In the genomic region with DNA sequence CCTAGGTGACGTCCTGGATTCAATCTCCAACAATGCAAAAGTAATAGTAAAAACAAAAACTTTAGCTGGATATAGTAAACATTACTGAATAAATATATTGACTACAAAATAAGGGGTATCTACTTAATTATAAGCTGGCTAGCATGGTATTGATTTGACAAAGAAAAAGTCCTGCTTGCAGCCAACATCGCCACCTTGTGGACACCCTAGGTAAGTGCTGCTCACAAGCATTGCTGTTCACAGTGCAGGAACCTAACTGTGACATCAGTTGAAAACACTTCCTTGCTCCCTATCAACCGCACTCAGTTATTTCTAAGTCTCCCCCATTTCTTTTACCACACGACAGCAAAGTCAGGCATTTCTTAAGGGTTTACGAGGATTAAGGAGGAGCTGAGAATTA, we compare ENCODE assay signal across 11 mouse cellular contexts. TPM values are rescaled to one million over a fixed set of nuclear protein-coding genes. Genes with fewer than 3 reads are reported as not detected.
DNase-seq lines count a peak whose midpoint lies in the region; ATAC-seq lines count a peak whose summit lies in the region.
"Had no signal": no experiment of that assay in that cellular context is flagged by ENCODE, and none has a peak within 500 bp of the region (broad histone marks: within the 10 kb centered on the region; RNA-seq: fewer than 3 reads in every experiment).

No protein-coding gene starts in this region.

- peak; percentile 34 for DNase-seq in gastrocnemius, adult 18-20 months (ENCODE audit: low spot score)
- DNase-seq in gastrocnemius, postnatal 25 days: no peak
- DNase-seq in right cerebral cortex, postnatal 4 days: peak; percentile 73
- no peak for DNase-seq in right cerebral cortex, postnatal 36 days (ENCODE audit: low spot score in 2 of 2)
- DNase-seq in c-Kit-positive CD71-positive TER-119-negative erythroid progenitor cells, embryonic 14.5 days (ENCODE audit: low read depth): peak; percentile 50
- DNase-seq in kidney, postnatal 10 days: peak; percentile 66
- peak; percentile 71 for DNase-seq in midbrain, embryonic 14.5 days
- peak; percentile 62 for DNase-seq in thymus, postnatal 25 days

- H3K27ac ChIP-seq in midbrain, embryonic 14.5 days (replicated peaks; ENCODE audit: low read depth, low read length): no peak overlapping the region
- H3K27ac ChIP-seq: embryonic facial prominence, embryonic 12.5 days had no signal

- H3K9ac ChIP-seq in midbrain, embryonic 14.5 days (replicated peaks; ENCODE audit: low read length): no peak overlapping the region
- H3K9ac ChIP-seq: embryonic facial prominence, embryonic 12.5 days had no signal

- no peaks in the 10 kb centered on the region for H3K9me3 ChIP-seq in midbrain, embryonic 14.5 days (ENCODE audit: control insufficient read depth, low read length)
- H3K9me3 ChIP-seq: embryonic facial prominence, embryonic 12.5 days had no signal

- 69% methylated on average over 5 of the region's 5 CpGs for WGBS in midbrain, embryonic 14.5 days

- no peak overlapping the region for H3K4me3 ChIP-seq in midbrain, embryonic 14.5 days (replicated peaks; ENCODE audit: low read depth, low read length)
- H3K4me3 ChIP-seq: embryonic facial prominence, embryonic 12.5 days had no signal

- H3K36me3 ChIP-seq in midbrain, embryonic 14.5 days (ENCODE audit: control insufficient read depth, insufficient read depth, low read length): peaks cover 83% of the 10 kb centered on the region

- no peak for ATAC-seq in midbrain, embryonic 14.5 days (ENCODE audit: low FRiP score, low TSS enrichment)

- H3K27me3 ChIP-seq in midbrain, embryonic 14.5 days (ENCODE audit: control insufficient read depth, insufficient read depth, low read length): no peaks in the 10 kb centered on the region
- H3K27me3 ChIP-seq: embryonic facial prominence, embryonic 12.5 days had no signal

- no peak overlapping the region for H3K4me2 ChIP-seq in midbrain, embryonic 14.5 days (ENCODE audit: low read length)
- H3K4me2 ChIP-seq: embryonic facial prominence, embryonic 12.5 days had no signal

- no peaks in the 10 kb centered on the region for H3K4me1 ChIP-seq in midbrain, embryonic 14.5 days (ENCODE audit: control insufficient read depth, insufficient read depth, low read length)
- H3K4me1 ChIP-seq: embryonic facial prominence, embryonic 12.5 days had no signal

RNA-seq across cellular contexts. Expression of a gene that starts 7.5 kb away (rescaled TPM):
- total RNA-seq in gastrocnemius, adult 18-20 months (2021): 10 to 100 TPM; 14.4 to 15.1 TPM
- 10 to 100 TPM; 15.5 to 17.8 TPM for total RNA-seq in gastrocnemius, postnatal 25 days (2021)
- 144 and 145 TPM in 2 replicates for polyA plus RNA-seq in midbrain, embryonic 14.5 days (2014; fragmentation: Nextera tagmentation; extraction: Ambion mirVana)

RNA-seq across cellular contexts. Expression of a gene that starts 21.7 kb away (rescaled TPM):
- total RNA-seq in gastrocnemius, adult 18-20 months (2021): not detected
- total RNA-seq in gastrocnemius, postnatal 25 days (2021): not detected
- polyA plus RNA-seq in midbrain, embryonic 14.5 days (2014; fragmentation: Nextera tagmentation; extraction: Ambion mirVana): not detected in 2 replicates
- total RNA-seq: left cerebral cortex, adult 18-20 months had no signal
- polyA plus RNA-seq: embryonic facial prominence, embryonic 12.5 days; stomach, embryonic 16.5 days had no signal

Comparison
In these comparisons a context has a peak if more than half of its experiments do, and no peak if none do; other contexts are left out.
1. DNase-seq: peak in gastrocnemius, adult 18-20 months (single experiment), right cerebral cortex, postnatal 4 days (single experiment), c-Kit-positive CD71-positive TER-119-negative erythroid progenitor cells, embryonic 14.5 days (single experiment), kidney, postnatal 10 days (single experiment), midbrain, embryonic 14.5 days (single experiment) and thymus, postnatal 25 days (single experiment); none in gastrocnemius, postnatal 25 days (single experiment) and right cerebral cortex, postnatal 36 days (0 of 2).